Mouse (Mus musculus) neural tube, embryonic 14.5 days (tissue): Measurements from ENCODE around the gene Cntd1. TPM values are rescaled to one million over a fixed set of nuclear protein-coding genes. Genes with fewer than 3 reads are reported as not detected.
A peak's percentile ranks its signal among the peaks of the same experiment; 100 is the strongest.

Experiments
- ATAC-seq: fragments of 200-750 bp; cut with Nextera tagmentation; 2 replicates; pipeline ENCODE4 v1.8.0; 2017; ENCODE audit warnings: low read depth, mild to moderate bottlenecking, moderate TSS enrichment, moderate library complexity
- H3K27ac ChIP-seq: fragments of 300-500 bp; sonication (generic); 2 replicates; pipeline ENCODE4 v1.5.1; 2014; ENCODE audit warnings: low read depth, mild to moderate bottlenecking, control low read depth, low read length, moderate library complexity, mixed read lengths
- H3K27me3 ChIP-seq: fragments of 300-500 bp; sonication (generic); 2 replicates; pipeline ENCODE4 v1.6.1; 2014; ENCODE audit warnings: low read length; ENCODE audit not compliant: control insufficient read depth, insufficient read depth
- H3K36me3 ChIP-seq: fragments of 300-500 bp; sonication (generic); 2 replicates; pipeline ENCODE4 v1.6.1; 2014; ENCODE audit warnings: low read length, mixed read lengths; ENCODE audit not compliant: control insufficient read depth, insufficient read depth
- H3K4me1 ChIP-seq: fragments of 300-500 bp; sonication (generic); 2 replicates; pipeline ENCODE4 v1.6.1; 2014; ENCODE audit warnings: low read length; ENCODE audit not compliant: control insufficient read depth, insufficient read depth
- H3K4me2 ChIP-seq: fragments of 300-500 bp; sonication (generic); 2 replicates; pipeline ENCODE4 v1.6.1; 2014; ENCODE audit warnings: mild to moderate bottlenecking, low read depth, low read length, control low read depth
- H3K4me3 ChIP-seq: fragments of 300-500 bp; sonication (generic); 2 replicates; pipeline ENCODE4 v1.5.1; 2014; ENCODE audit warnings: low read depth, low read length, control low read depth, mixed read lengths
- H3K9ac ChIP-seq: fragments of 300-500 bp; sonication (generic); replicated peaks from 2 replicates; pipeline ENCODE4 v1.6.1; 2014; ENCODE audit warnings: low read depth, mild to moderate bottlenecking, control low read depth, low read length, mixed read lengths
- H3K9me3 ChIP-seq: fragments of 300-500 bp; sonication (generic); 2 replicates; pipeline ENCODE4 v1.6.1; 2016; ENCODE audit warnings: low read length; ENCODE audit not compliant: control insufficient read depth
- WGBS: fragments of 180-500 bp; shearing (Covaris S2); extraction: QIAGEN DNeasy Blood & Tissue Kit; methylation state at CpG from one replicate; pipeline ENCODE4 v1.1.7; 2014; 5-methylcytosine and 5-hydroxymethylcytosine counted together
- polyA plus RNA-seq: library from polyadenylated mRNA; unstranded; fragments of >200 nt; fragmentation: Nextera tagmentation; extraction: Ambion mirVana; gene quantifications from 2 replicates; pipeline ENCODE4 v1.2.1, GENCODE M21; 2014

Cntd1 gene
- polyA plus RNA-seq, 1 experiment from 2014 or later: 0.75 TPM

DNA sequence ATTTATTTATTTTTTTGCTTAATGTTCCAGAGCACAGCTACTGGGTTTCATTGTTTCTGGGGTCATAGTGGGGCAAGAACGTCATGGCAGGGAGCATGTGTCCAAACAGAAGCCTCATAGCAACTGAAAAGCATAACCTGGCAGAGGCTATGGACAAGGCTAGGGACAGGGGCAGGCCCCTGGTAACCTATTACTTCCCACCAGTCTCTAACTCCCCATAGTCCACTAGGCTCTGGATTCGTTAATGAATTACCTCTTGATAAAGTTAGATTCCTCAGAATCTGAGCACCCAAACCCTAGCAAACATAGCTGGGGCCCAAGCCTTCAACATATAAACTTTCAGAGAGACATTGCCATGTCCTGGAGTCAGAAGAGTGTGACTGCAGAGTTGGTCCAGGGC, 27.8 kb upstream of the Cntd1 start:
- ATAC-seq: no peak
- peaks cover 10% of the 10 kb centered on the region for H3K4me1 ChIP-seq
- peaks cover 7% of the 10 kb centered on the region; the same call in 1 of the 2 replicates for H3K27me3 ChIP-seq
- no peak overlapping the region for H3K4me2 ChIP-seq
- H3K27ac ChIP-seq: no peak overlapping the region
- no peaks in the 10 kb centered on the region for H3K9me3 ChIP-seq
- no peak overlapping the region for H3K9ac ChIP-seq
- H3K4me3 ChIP-seq: no peak overlapping the region
- H3K36me3 ChIP-seq: no peaks in the 10 kb centered on the region
- 82% methylated on average over 2 of the region's 2 CpGs for WGBS

DNA sequence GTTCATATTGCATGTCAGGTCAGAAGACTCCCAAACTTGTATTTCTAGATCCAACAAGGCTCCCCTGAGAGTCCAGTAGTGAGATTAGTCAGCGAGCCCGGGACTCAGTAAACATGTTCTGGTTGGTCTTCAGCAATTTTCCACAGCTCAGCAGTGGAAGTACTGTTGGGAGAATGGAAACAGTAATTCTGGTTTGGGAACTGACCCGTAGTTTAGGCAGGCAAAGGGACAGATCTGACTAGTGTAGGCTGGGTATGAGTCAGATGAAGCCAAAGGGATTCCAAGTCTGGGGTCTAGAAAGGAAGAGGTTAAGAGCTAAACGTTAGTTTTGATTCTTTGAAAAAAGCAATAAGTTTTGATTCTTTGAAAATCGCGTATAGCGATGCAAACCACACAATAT, 25.9 kb upstream of the Cntd1 start:
- H3K27me3 ChIP-seq: no peaks in the 10 kb centered on the region
- peak overlapping the region; percentile 98 for H3K4me2 ChIP-seq
- ATAC-seq: no peak
- H3K9me3 ChIP-seq: no peaks in the 10 kb centered on the region
- peak overlapping the region; percentile 83 for H3K4me3 ChIP-seq
- H3K27ac ChIP-seq: peak overlapping the region; percentile 88; the same call in 1 of the 2 replicates
- peak overlapping the region; percentile 89 for H3K9ac ChIP-seq
- no peaks in the 10 kb centered on the region for H3K36me3 ChIP-seq
- H3K4me1 ChIP-seq: peaks cover 10% of the 10 kb centered on the region
- 18% methylated on average over 7 of the region's 7 CpGs for WGBS

DNA sequence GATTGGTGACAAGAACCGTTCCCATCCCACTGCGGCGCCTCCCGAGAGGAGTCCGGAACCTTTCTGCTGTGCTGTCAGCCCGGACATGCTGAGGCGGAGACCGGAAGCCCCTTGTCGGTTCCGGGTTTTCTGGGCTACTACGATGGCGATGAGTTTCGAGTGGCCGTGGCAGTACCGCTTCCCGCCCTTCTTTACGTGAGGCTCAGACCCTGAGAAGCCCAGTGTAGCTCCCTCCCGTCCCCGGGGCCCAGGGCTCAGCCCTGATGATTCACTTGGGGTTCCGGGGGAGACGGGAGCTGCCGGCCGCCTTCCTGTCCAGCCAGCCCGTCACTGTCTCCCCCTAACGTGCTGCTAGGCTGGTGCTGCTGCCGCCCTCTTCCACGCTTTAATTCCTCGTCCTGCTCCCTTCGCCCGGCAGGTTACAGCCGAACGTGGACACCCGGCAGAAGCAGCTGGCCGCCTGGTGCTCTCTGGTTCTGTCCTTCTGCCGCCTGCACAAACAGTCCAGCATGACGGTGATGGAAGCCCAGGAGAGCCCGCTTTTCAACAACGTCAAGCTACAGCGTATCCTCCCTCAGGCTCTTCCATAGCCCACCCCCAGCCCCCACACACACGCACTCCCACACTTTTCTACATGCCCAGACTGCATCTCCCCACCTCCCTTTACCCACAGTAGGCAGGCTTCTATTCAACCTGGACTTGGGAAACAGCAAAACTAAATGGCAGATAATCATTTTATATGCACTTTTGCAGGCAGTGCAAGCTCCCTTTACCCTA, 25.0 kb upstream of the Cntd1 start, which contains the start of gene Vps25:
Gene Vps25 (plus strand): TSS at position 95 of the 777 bp plus-strand sequence.
- peak within 1 kb of the TSS; percentile 88 for H3K27ac ChIP-seq
- peak within 1 kb of the TSS; percentile 83 for H3K4me3 ChIP-seq
- ATAC-seq: peak; percentile 90
- peaks cover 10% of the 10 kb centered on the region for H3K4me1 ChIP-seq
- H3K4me2 ChIP-seq: peak within 1 kb of the TSS; percentile 98
- 1% methylated on average over 40 of the region's 40 CpGs for WGBS
- peak within 1 kb of the TSS; percentile 89 for H3K9ac ChIP-seq
- no peaks in the 10 kb centered on the region for H3K9me3 ChIP-seq
- no peaks in the 10 kb centered on the region for H3K36me3 ChIP-seq
- H3K27me3 ChIP-seq: no peaks in the 10 kb centered on the region

DNA sequence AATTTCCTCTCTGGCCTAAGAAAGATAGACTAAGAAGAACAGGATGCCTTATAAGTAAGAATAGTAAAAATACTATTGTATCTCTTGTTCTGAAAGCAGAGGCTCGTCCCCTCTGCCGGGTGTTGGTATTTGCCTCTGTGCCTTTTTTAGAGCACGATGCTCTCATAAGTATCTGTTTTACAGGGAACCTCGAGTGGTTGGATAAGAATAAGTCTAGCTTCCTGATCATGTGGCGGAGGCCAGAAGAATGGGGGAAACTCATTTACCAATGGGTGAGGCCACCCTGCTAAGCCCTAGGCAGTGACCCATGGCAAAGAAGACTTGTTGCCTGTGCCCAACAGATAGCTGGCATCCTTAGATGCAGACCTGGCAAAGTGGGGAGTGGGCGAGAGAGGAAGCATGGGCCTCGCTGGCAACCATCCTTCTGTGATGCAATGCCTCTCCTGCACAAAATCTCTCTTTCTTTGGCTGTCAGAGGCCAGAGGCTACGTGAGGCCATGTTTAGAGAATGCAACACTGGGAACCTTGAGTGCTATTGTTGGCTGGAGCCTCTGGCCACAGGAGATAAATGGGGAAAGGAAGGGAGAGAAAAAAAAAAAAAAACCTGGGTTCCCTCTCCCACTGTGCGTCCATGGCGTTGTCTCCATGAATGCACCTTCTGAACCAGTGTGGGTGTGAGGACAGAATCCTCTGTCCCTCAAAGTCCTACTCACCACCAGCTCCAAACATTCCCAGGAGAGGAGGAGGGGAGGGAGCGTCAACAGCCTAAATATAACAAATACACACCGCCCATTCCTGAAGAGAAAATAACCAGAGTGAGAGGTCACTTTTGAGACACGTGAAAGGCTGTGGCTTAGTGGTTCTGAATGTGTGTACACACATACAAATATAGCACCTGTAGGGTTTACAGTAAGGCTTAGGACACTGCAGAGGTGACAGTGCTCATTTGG, 22.7 kb upstream of the Cntd1 start:
- Histone ChIP-seq H3K27me3 (no peaks in the 10 kb centered on the region), H3K4me2 (no peak overlapping the region), H3K36me3 (no peaks in the 10 kb centered on the region), H3K27ac (no peak overlapping the region), H3K4me3 (no peak overlapping the region), H3K9ac (no peak overlapping the region), H3K9me3 (no peaks in the 10 kb centered on the region), H3K4me1 (peaks cover 21% of the 10 kb centered on the region)
- 92% methylated on average over 13 of the region's 13 CpGs for WGBS
- no peak for ATAC-seq

DNA sequence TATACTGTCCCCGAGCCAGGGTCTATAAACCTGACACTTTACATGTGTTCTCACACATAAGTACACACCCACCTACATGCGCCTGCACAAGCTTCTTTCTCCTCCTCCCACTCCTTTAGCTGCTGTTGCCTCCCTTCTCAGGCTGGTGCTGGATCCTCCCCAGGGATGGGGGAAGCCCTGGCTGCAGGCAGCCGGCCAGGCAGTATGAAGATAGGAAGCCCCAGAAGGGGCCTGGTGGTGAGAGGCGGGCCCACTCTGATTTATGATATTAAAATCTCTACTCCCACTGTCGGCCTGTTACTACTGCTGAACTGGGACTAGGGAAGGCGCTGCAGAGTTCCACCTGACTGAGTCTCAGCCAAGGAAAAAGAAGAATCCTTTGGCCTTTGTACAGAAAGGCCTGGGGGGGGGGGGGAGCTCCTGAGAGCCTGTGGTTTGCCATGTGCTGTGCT, 19.5 kb upstream of the Cntd1 start:
- H3K27ac ChIP-seq: no peak overlapping the region
- no peak overlapping the region for H3K4me3 ChIP-seq
- H3K36me3 ChIP-seq: no peaks in the 10 kb centered on the region
- H3K9ac ChIP-seq: no peak overlapping the region
- H3K4me2 ChIP-seq: peak overlapping the region; percentile 83; the same call in 1 of the 2 replicates
- no peaks in the 10 kb centered on the region for H3K9me3 ChIP-seq
- WGBS: 26% methylated on average over 6 of the region's 6 CpGs
- H3K27me3 ChIP-seq: peaks cover 17% of the 10 kb centered on the region
- peak; percentile 16; the same call in 1 of the 2 replicates for ATAC-seq
- peaks cover 13% of the 10 kb centered on the region; the same call in 1 of the 2 replicates for H3K4me1 ChIP-seq

DNA sequence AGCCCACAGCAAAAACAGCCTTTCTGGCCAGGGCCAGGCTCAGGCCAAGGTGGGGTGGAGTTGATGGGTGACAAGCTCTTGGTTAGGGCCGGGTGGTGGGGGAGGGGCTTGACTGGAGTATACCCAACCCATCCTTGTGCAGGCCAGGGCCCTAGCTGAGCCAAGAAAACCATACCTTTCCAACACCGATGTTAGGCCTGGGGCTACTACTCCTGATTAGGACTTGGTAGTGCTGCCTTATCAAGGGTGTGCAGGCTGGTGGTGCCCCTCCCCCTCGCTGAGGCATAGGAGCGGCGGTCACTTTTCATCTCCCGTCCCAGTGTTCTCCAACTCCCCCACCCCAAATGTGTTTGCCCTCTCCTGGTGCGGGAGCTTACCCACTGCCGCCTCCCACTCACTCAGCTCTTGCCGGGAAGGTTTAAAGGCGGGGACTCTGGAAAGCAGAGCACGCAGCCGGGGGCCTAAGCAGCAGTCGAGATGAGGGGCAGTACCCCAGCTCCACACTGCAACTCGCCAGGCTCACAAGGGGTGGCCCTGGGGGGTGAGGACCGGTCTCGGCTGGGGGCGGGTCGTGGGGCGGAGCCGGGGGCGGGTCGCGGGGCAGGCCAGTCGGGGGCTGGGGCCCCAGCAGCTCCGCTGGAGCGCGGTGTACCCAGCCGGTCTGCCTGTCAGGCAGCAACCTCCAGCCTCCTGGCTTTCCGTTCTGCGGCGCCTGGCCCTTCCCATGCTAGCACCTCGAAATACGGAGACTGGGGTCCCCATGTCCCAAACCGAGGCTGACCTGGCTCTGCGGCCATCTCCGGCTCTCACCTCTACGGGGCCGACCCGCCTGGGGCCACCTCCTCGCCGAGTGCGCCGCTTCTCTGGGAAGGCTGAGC, 18.6 kb upstream of the Cntd1 start, which contains the start of gene Wnk4:
Gene Wnk4 (plus strand): TSS at position 620 of the 878 bp plus-strand sequence.
- under 1% methylated on average over 35 of the region's 43 CpGs for WGBS
- ATAC-seq: peak; percentile 68
- Histone ChIP-seq H3K27ac (no peak within 1 kb of the TSS), H3K9me3 (no peaks in the 10 kb centered on the region), H3K4me3 (peak within 1 kb of the TSS; percentile 38), H3K36me3 (no peaks in the 10 kb centered on the region), H3K9ac (peak within 1 kb of the TSS; percentile 66), H3K4me1 (peaks cover 13% of the 10 kb centered on the region; the same call in 1 of the 2 replicates), H3K4me2 (peak within 1 kb of the TSS; percentile 83), H3K27me3 (peaks cover 19% of the 10 kb centered on the region)

DNA sequence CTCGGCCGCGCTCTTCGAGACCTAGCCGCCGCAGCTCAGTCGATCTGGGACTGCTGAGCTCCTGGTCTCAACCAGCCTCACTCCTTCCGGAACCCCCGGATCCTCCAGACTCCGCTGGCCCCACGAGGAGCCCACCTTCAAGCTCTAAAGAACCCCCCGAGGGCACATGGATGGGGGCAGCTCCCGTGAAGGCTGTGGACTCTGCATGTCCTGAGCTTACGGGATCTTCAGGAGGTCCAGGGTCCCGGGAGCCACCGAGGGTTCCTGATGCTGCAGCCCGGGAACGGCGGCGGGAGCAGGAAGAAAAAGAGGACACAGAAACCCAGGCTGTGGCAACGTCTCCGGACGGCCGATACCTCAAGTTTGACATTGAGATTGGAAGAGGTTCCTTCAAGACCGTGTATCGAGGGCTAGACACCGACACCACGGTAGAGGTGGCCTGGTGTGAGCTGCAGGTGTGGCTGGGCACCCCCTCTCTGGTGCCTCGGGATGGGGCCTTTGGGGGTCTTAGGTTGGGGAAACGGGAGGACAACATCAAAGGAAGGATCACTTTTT, 17.9 kb upstream of the Cntd1 start:
- peak; percentile 39; the same call in 1 of the 2 replicates for ATAC-seq
- Histone ChIP-seq H3K4me1 (peaks cover 14% of the 10 kb centered on the region; the same call in 1 of the 2 replicates), H3K27ac (no peak overlapping the region)

More for the DNA sequence above, 17.9 kb upstream of the Cntd1 start:
- Histone ChIP-seq H3K9ac (peak overlapping the region; percentile 66), H3K4me3 (peak overlapping the region; percentile 38), H3K36me3 (no peaks in the 10 kb centered on the region), H3K4me2 (peak overlapping the region; percentile 83), H3K9me3 (no peaks in the 10 kb centered on the region), H3K27me3 (peaks cover 19% of the 10 kb centered on the region)
- WGBS: under 1% methylated on average over 30 of the region's 30 CpGs
